Mouse (Mus musculus): ENCODE measurements around the gene Trappc2.

Gene Trappc2

DNA sequence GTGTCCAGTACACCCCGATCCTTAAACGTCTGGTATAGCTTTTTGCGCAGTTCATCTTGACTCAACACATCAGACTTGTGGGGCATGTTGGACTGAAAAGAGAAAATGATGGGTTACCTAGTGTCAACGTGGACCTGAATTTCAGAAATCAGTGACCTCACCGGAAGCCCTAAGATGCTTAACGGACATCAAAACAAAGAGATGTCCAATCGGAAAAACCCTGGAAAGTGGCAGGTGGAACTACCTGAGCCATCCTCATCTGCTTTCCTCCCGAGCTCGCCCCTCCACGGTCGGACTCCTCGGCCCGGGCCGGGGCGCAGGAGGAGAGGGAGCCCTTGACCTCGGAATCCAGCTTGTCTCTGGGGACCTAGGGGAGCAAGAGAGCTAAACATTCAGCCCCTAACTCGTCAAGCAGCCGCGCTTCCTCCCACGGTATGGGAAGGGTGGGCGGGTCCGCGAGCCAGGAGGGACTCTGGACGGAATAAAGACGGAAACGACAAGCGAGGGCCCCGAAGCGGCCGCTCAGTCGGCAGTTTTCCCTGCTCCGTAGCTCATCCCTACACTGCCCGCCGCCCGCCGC, at the start of gene Trappc2:
Gene Trappc2, plus strand, starts transcription at position 539 of the 580 bp plus-strand sequence.
- no peak for DNase-seq (ENCODE audit: low spot score in 2 of 2)

- DNase-seq (ENCODE audit: low spot score in 2 of 2): peak in 1 of 2 experiments; percentile 13
Measured at GRCm38 (mm10) chrX:166393753-166394152, 46.6 kb upstream of the Trappc2 start.

DNA sequence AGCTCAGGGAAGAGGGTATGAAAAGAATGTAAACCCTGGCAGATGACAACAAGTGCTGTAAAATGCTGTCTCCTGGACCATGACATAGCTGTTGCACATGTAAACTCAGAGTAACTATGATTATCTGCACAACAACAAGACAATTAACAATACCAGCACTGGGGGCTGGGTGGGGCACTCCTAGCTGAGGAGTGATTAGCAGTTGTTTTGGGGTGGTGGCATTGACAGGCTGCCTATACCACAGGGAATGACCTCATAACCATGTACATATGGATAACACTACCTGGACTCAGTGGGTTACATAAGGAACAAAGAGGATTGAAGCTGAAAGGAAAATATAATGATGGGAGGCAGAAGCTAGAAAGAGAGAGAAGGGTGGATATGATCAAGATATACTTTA, 32.5 kb upstream of the Trappc2 start:
- no peak for DNase-seq (ENCODE audit: low spot score in 2 of 2)

DNA sequence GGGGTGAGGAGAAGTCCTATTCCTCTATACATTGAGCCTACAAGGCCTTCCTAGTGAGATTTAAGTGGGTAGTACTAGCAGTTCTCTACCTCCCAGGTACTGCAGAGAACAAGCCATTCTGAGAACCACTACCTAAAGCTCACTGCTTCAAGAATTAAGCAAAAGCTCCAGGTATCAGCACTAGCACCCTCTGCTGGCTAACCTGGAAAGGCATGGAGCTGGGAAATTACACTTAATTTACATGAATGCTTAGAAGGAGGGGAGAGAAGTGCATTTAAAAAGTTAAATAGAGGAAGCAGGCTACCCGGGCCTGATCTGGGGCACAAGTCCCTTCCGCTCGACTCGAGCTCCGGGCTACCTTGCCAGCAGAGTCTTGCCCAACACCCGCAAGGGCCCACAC, 24.2 kb upstream of the Trappc2 start:
- peak in 1 of 2 experiments; percentile 35 for DNase-seq (ENCODE audit: low spot score in 2 of 2)

GRCm38 (mm10) chrX:166434812-166435211, 5.6 kb upstream of the Trappc2 start:
- DNase-seq (ENCODE audit: low spot score in 2 of 2): no peak

DNA sequence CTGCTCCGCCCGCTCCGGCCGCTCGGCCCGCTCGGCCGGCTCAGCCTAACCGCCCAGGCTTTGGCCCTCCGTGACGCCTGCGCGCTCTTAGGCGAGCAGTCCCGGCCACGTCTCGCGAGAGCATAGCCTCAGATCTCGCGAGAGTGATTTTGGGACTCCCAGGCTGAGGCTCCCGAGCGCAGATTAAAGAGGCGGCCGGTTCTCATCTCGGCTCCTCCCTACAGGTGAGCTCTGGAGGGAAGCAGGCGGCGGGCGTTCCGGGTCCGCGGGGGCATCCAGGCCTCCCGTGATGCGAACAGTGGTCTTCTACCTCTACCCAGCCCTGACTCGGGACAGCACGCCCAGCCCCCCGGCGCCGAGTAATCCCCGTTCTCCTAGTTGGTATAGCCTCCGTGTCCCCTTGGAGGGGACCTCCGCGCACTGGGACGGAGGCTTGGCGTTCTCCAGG, 266 bp downstream of the Trappc2 start, which contains the start of gene Ofd1:
Gene Ofd1, minus strand, starts transcription at position 89 of the 448 bp plus-strand sequence.
- peak; percentile 76 to 89 for DNase-seq (ENCODE audit: low spot score in 2 of 2)

- DNase-seq (ENCODE audit: low spot score in 2 of 2): no peak
Measured at GRCm38 (mm10) chrX:166444552-166444951, 4.2 kb downstream of the Trappc2 start.

DNA sequence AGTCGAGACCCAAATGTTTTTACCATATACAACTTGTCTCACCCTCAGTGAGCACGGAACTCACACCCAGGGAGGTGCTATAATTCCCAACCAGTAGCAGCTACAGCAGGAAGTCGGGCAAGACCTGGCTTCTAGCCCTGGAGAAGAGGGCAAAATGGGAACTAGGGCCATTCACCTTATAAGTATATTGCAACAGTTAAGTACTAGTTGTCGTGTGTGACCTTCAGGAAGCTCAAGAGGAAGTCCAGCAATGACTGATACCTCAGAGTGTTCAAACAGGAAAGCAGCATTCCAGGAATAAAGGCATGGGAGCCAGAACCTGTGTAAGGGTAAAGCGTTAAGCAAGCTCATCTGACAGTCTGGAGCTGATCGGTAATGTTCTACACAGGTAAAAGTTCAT, 13.2 kb downstream of the Trappc2 start:
- DNase-seq (ENCODE audit: low spot score in 2 of 2): no peak

GRCm38 (mm10) chrX:166454331-166454730, 14.0 kb downstream of the Trappc2 start:
- no peak for DNase-seq (ENCODE audit: low spot score in 2 of 2)

- no peak for DNase-seq (ENCODE audit: low spot score in 2 of 2)
Measured at GRCm38 (mm10) chrX:166455525-166455924, 15.2 kb downstream of the Trappc2 start.

GRCm38 (mm10) chrX:166468321-166468720, 27.9 kb downstream of the Trappc2 start:
- peak in 1 of 2 experiments; percentile 17 for DNase-seq (ENCODE audit: low spot score in 2 of 2)

DNA sequence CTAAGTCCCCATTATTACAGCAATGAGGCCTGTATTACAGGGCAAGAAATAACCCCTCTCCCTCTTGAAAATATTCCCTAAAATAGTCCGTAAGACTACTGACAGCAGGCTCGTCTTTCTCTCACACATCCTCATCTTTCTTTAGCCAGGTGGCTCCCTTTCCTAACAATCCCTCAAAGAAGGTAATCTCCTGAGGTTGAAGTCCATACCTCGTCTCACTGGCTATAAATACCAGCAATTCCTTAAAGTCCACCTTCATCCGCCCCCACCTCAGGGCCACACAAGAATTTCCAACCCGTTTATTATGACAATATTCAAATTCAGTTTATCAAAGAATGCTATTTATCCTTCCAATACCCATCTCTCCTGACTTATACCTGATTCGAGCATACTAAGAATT, 32.2 kb downstream of the Trappc2 start:
- no peak for DNase-seq (ENCODE audit: low spot score in 2 of 2)

- DNase-seq (ENCODE audit: low spot score in 2 of 2): no peak
Measured at GRCm38 (mm10) chrX:166477393-166477792, 37.0 kb downstream of the Trappc2 start.

DNA sequence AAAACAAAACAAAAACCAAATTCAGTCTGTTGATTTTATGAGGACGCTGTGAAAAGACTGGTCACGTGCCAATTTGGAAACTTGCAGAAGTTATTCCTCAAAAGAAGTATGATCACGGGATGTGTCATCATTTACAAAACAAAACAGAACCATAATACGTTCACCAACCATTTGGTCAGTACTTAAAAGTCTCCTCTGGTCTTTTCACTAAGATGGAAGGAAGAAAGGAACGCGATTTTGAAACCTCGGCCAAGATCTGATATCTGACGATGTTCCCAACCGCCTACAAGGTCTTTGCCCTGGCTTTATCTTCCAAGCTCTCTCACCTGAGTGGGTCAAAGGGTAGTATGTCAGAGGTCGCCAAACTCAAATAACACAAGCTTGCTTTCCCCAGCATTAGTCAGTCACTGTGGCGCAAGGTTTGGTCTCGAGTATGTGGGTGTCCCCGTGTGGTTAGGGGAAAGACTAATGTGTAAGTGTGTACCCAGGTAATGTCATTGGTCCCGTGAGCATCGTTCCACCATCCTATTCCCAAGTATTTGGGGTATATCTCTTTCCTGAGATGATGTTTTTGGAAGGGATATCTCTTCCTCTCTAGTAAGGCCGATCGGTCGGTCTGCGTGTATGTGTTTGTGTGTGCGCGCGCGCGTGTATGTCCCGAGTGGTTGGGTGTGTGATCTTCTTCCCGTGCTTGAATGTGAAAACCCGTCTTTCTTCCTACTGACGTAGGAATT, 38.4 kb downstream of the Trappc2 start:
- DNase-seq (ENCODE audit: low spot score in 2 of 2): no peak

GRCm38 (mm10) chrX:166479365-166479983, 39.1 kb downstream of the Trappc2 start, which contains the start of gene Rab9:
Gene Rab9, minus strand, starts transcription at chrX:166479867.
- peak; percentile 80 to 95 for DNase-seq (ENCODE audit: low spot score in 2 of 2)

DNA sequence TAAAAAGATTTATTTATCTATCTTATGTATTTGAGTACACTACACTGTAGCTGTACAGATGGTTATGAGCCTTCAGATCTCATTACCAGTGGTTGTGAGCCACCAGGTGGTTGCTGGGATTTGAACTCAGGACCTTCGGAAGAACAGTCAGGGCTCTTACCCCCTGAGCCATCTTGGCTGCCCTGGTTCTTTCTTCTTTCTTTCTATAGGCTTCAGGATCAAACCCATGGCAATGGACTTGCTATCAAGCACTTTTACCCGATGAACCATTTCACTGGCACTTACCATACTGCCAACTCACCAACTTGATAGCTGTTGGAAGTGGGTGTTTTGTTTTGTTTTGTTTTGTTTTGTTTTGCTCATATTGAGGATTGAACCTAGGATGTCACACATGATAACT, 54.7 kb downstream of the Trappc2 start:
- no peak for DNase-seq (ENCODE audit: low spot score in 2 of 2)

DNA sequence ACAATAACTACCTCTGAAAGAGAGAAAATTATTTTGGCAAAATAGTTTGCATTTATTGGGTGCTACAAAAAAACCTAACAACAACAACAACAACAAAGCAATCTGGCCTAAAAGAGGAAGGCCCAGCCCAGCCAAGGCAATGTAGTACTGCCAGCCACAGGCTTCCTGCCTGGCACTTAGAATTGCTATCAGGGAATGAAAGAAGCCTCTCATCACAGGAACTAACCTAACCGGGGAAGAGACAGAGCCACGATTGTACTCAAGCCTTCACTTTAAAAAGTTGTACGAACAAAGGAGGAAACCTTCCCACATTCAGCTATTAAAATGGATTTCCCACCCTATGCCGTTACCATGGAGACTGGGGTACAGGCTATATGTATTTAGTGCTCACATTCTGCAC, 57.4 kb downstream of the Trappc2 start:
- DNase-seq (ENCODE audit: low spot score in 2 of 2): no peak

DNA sequence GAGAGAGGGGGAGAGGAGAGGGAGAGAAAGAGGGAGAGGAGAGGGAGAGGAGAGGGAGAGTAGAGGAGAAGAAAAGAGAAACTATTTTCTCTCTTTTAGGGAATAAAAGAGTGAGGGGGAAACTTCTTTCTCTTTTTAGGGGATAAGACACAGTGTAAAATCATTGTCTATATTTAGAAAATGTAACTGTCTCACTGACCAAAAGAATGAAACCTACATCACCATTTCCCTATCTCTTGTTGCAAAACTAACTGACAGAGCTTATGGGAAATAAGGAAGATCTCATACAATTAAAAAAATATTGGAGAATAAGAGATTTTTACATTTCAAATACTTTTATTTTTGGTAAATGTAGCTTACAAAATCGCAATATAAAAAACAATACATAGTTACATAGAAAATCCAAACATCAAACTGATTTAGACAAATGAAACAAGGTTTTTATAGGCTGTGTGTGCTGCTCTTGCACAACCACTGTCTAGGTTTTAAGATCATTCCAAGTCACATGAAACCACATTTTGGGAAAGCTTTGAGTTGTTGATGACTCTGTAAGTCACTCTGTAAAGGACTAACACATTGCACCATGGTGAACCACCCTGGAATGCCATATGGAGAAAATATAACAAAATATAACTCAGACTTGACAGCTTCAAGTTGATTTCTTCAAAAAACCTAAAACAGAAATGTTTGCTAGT, 59.3 kb downstream of the Trappc2 start:
- DNase-seq (ENCODE audit: low spot score in 2 of 2): no peak

Data from spleen, postnatal 10 days (tissue).